8 mouse cellular contexts compared by ENCODE assay signal in the genomic region with DNA sequence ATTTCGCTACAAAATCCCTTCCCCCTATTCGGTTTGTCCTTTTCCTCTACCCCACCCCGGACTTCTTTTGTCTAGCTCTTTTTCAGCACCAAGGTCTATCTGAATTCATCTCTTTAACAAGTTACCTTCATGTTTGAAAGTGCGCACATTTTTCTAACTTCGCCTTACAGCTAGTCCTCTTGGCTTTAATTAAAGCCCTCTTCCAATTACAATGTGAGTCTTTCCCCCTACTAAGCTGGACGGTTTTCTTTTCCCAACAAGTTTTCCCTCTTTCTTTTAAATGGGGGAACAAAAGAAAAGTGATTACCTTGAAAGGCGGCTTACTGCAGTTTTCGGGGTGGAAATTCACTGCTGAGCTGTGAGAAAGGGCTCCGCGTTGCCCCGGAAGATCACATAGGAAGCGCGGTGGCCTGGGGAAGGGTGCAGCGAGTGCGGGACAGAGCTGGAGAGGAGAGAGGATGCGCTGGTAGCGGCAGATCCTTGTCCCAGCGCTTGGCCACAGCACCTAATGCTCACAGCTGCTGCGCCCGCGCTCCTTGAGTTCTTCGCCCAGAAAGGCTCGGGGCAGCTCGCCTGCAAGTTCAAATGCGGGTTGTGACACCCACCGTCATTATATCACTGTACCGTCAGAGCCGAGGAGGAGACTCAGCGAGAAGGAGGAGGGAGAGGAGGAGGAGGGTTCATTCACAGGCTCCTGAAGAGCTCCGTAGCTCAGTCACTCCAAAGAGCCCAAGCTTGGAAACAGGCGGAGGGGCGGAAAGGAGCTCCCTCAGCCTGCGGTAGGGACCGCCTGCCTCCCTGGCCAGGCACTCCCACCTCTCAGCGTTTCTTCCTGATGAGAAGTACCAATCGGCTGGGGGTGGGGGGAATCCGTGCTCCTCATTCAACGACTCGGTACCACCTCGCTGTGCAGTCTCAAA. TPM values are rescaled to one million over a fixed set of nuclear protein-coding genes. Genes with fewer than 3 reads are reported as not detected.
DNase-seq lines count a peak whose midpoint lies in the region; ATAC-seq and TF ChIP-seq lines count a peak whose summit lies in the region.

A gene (minus strand): TSS at position 744 of the 920 bp plus-strand sequence.

- under 1% methylated on average over 40 of the region's 40 CpGs for WGBS in hindbrain, embryonic 16.5 days
- 0% methylated on average over 40 of the region's 40 CpGs for WGBS in limb, embryonic 12.5 days
- WGBS in midbrain, embryonic 15.5 days: under 1% methylated on average over 40 of the region's 40 CpGs
- under 1% methylated on average over 38 of the region's 40 CpGs for WGBS in stomach, postnatal 0 days

- TF ChIP-seq EP300 in stomach, postnatal 0 days (optimal IDR thresholded peaks at IDR 0.05): no peak

- peak within 1 kb of the TSS; percentile 75 for H3K9ac ChIP-seq in hindbrain, embryonic 16.5 days (ENCODE audit: low read depth, low read length)
- peak within 1 kb of the TSS; percentile 88 for H3K9ac ChIP-seq in limb, embryonic 12.5 days (replicated peaks)
- H3K9ac ChIP-seq in midbrain, embryonic 15.5 days: peak within 1 kb of the TSS; percentile 49
- peak within 1 kb of the TSS; percentile 61 for H3K9ac ChIP-seq in stomach, postnatal 0 days (ENCODE audit: low read length)

- peak within 1 kb of the TSS; percentile 92 for H3K4me2 ChIP-seq in hindbrain, embryonic 16.5 days (ENCODE audit: low read length)
- H3K4me2 ChIP-seq in limb, embryonic 12.5 days: peak within 1 kb of the TSS; percentile 85
- peak within 1 kb of the TSS; percentile 99 for H3K4me2 ChIP-seq in midbrain, embryonic 15.5 days
- H3K4me2 ChIP-seq in stomach, postnatal 0 days (replicated peaks; ENCODE audit: low read depth): peak within 1 kb of the TSS; percentile 98

- H3K4me3 ChIP-seq in hindbrain, embryonic 16.5 days (ENCODE audit: low read length): peak within 1 kb of the TSS; percentile 69
- H3K4me3 ChIP-seq in limb, embryonic 12.5 days (replicated peaks): peak within 1 kb of the TSS; percentile 75
- peak within 1 kb of the TSS; percentile 76 for H3K4me3 ChIP-seq in midbrain, embryonic 15.5 days
- H3K4me3 ChIP-seq in stomach, postnatal 0 days (ENCODE audit: low read depth, low read length): peak within 1 kb of the TSS; percentile 60

- peak within 1 kb of the TSS; percentile 85 for H3K27ac ChIP-seq in hindbrain, embryonic 16.5 days (ENCODE audit: low read depth, low read length)
- peak within 1 kb of the TSS; percentile 96 for H3K27ac ChIP-seq in limb, embryonic 12.5 days
- peak within 1 kb of the TSS; percentile 74 for H3K27ac ChIP-seq in midbrain, embryonic 15.5 days
- peak within 1 kb of the TSS; percentile 63 for H3K27ac ChIP-seq in stomach, postnatal 0 days (replicated peaks)

- peak; percentile 9 for DNase-seq in kidney, adult 18-20 months
- no peak for DNase-seq in kidney, adult 11 months
- peak; percentile 34 to 40 for DNase-seq in cerebellum, postnatal 25 days
- DNase-seq in gastrocnemius, postnatal 10 days: peak; percentile 55
- DNase-seq in stomach, postnatal 0 days (ENCODE audit: low spot score): peak; percentile 57

- H3K36me3 ChIP-seq in hindbrain, embryonic 16.5 days (ENCODE audit: control insufficient read depth, insufficient read depth, low read length): no peaks in the 10 kb centered on the region
- H3K36me3 ChIP-seq in limb, embryonic 12.5 days: no peaks in the 10 kb centered on the region
- no peaks in the 10 kb centered on the region for H3K36me3 ChIP-seq in midbrain, embryonic 15.5 days (replicated peaks)
- no peaks in the 10 kb centered on the region for H3K36me3 ChIP-seq in stomach, postnatal 0 days (ENCODE audit: control insufficient read depth, insufficient read depth, low read length)

- peaks cover 1% of the 10 kb centered on the region for H3K4me1 ChIP-seq in hindbrain, embryonic 16.5 days (ENCODE audit: control insufficient read depth, insufficient read depth, low read depth, low read length)
- H3K4me1 ChIP-seq in limb, embryonic 12.5 days (replicated peaks): peaks cover 19% of the 10 kb centered on the region
- peaks cover 32% of the 10 kb centered on the region for H3K4me1 ChIP-seq in midbrain, embryonic 15.5 days
- peaks cover 2% of the 10 kb centered on the region for H3K4me1 ChIP-seq in stomach, postnatal 0 days (replicated peaks; ENCODE audit: control insufficient read depth, insufficient read depth)

- ATAC-seq in hindbrain, embryonic 16.5 days: peak; percentile 79
- peak; percentile 64 for ATAC-seq in limb, embryonic 12.5 days (ENCODE audit: insufficient number of reproducible peaks, insufficient read depth, low FRiP score, low TSS enrichment, low read depth)
- peak; percentile 53 for ATAC-seq in midbrain, embryonic 15.5 days (replicated peaks)
- ATAC-seq in stomach, postnatal 0 days (ENCODE audit: low FRiP score, low TSS enrichment): peak; percentile 47; the same call in 1 of the 2 replicates

- TF ChIP-seq CTCF in stomach, postnatal 0 days (IDR thresholded peaks at IDR 0.05; ENCODE audit: low read depth): no peak

- H3K9me3 ChIP-seq in hindbrain, embryonic 16.5 days (ENCODE audit: control insufficient read depth, low read length): no peaks in the 10 kb centered on the region
- no peaks in the 10 kb centered on the region for H3K9me3 ChIP-seq in limb, embryonic 12.5 days
- no peaks in the 10 kb centered on the region for H3K9me3 ChIP-seq in midbrain, embryonic 15.5 days
- H3K9me3 ChIP-seq in stomach, postnatal 0 days (ENCODE audit: control insufficient read depth, low read length): no peaks in the 10 kb centered on the region

- H3K27me3 ChIP-seq in hindbrain, embryonic 16.5 days (replicated peaks; ENCODE audit: control insufficient read depth, insufficient read depth, low read length): no peaks in the 10 kb centered on the region
- no peaks in the 10 kb centered on the region for H3K27me3 ChIP-seq in limb, embryonic 12.5 days
- H3K27me3 ChIP-seq in midbrain, embryonic 15.5 days (replicated peaks): no peaks in the 10 kb centered on the region
- no peaks in the 10 kb centered on the region for H3K27me3 ChIP-seq in stomach, postnatal 0 days (ENCODE audit: control insufficient read depth, insufficient read depth, low read length)

RNA-seq across cellular contexts. Expression of the gene that starts here (rescaled TPM):
- total RNA-seq in gastrocnemius, postnatal 10 days (2021): 10 to 100 TPM; 42.1 to 69.9 TPM
- polyA plus RNA-seq in hindbrain, embryonic 16.5 days (2015; fragmentation: Nextera tagmentation; extraction: Ambion mirVana): 29.3 and 32.0 TPM in 2 replicates
- polyA plus RNA-seq in limb, embryonic 12.5 days (2016; fragmentation: Nextera tagmentation; extraction: Ambion mirVana): 119 and 129 TPM in 2 replicates
- polyA plus RNA-seq in midbrain, embryonic 15.5 days (2015; fragmentation: Nextera tagmentation; extraction: Ambion mirVana): 30.5 and 33.3 TPM in 2 replicates
- polyA plus RNA-seq in stomach, postnatal 0 days (2015; fragmentation: Nextera tagmentation; extraction: Ambion mirVana): 7.6 and 10.0 TPM in 2 replicates
